Mouse (Mus musculus): ENCODE results near the gene Hoxb9. TPM values are rescaled to one million over a fixed set of nuclear protein-coding genes. Genes with fewer than 3 reads are reported as not detected.
A peak's percentile ranks its signal among the peaks of the same experiment; 100 is the strongest.

The Hoxb9 gene
- polyA plus RNA-seq, 1 experiment = 0.77 TPM

GRCm38 (mm10) chr11:96254221-96254620 is 17.0 kb upstream of the Hoxb9 start:
- no peak overlapping the region for H3K4me3 ChIP-seq (replicated peaks; ENCODE audit: control insufficient read depth, low read depth, low read length)
- H3K4me1 ChIP-seq (ENCODE audit: control insufficient read depth, insufficient read depth, low read length) = no peaks in the 10 kb centered on the region
- WGBS = 6% methylated on average over 11 of the region's 11 CpGs
- H3K27ac ChIP-seq (ENCODE audit: control insufficient read depth, insufficient read depth, low read depth, low read length, poor library complexity) = no peak overlapping the region
- TF ChIP-seq POLR2A (IDR thresholded peaks at IDR 0.05; ENCODE audit: borderline replicate concordance, control insufficient read depth, low read depth, low read length) (no peak), CTCF (IDR thresholded peaks at IDR 0.05; ENCODE audit: control insufficient read depth, insufficient read depth, low read length) (no peak)

- no peak overlapping the region for H3K27ac ChIP-seq (ENCODE audit: control insufficient read depth, insufficient read depth, low read depth, low read length, poor library complexity)
- H3K4me3 ChIP-seq (replicated peaks; ENCODE audit: control insufficient read depth, low read depth, low read length) = no peak overlapping the region
- WGBS = 3% methylated on average over 39 of the region's 39 CpGs
- TF ChIP-seq CTCF (IDR thresholded peaks at IDR 0.05; ENCODE audit: control insufficient read depth, insufficient read depth, low read length) = no peak
- TF ChIP-seq POLR2A (IDR thresholded peaks at IDR 0.05; ENCODE audit: borderline replicate concordance, control insufficient read depth, low read depth, low read length) = no peak
- no peaks in the 10 kb centered on the region for H3K4me1 ChIP-seq (ENCODE audit: control insufficient read depth, insufficient read depth, low read length)
These were observed 15.9 kb upstream of the Hoxb9 start for GRCm38 (mm10) chr11:96255111-96255995.

GRCm38 (mm10) chr11:96255996-96256445 is 15.2 kb upstream of the Hoxb9 start:
- 23% methylated on average over 14 of the region's 14 CpGs for whole genome bisulfite sequencing
- Histone ChIP-seq H3K4me1 (ENCODE audit: control insufficient read depth, insufficient read depth, low read length) (no peaks in the 10 kb centered on the region), H3K27ac (ENCODE audit: control insufficient read depth, insufficient read depth, low read depth, low read length, poor library complexity) (no peak overlapping the region), H3K4me3 (replicated peaks; ENCODE audit: control insufficient read depth, low read depth, low read length) (no peak overlapping the region)
- TF ChIP-seq CTCF (IDR thresholded peaks at IDR 0.05; ENCODE audit: control insufficient read depth, insufficient read depth, low read length) = no peak
- TF ChIP-seq POLR2A (IDR thresholded peaks at IDR 0.05; ENCODE audit: borderline replicate concordance, control insufficient read depth, low read depth, low read length) = no peak

GRCm38 (mm10) chr11:96257141-96257540 is 14.1 kb upstream of the Hoxb9 start:
- Histone ChIP-seq H3K27ac (ENCODE audit: control insufficient read depth, insufficient read depth, low read depth, low read length, poor library complexity) (no peak overlapping the region), H3K4me1 (ENCODE audit: control insufficient read depth, insufficient read depth, low read length) (no peaks in the 10 kb centered on the region), H3K4me3 (replicated peaks; ENCODE audit: control insufficient read depth, low read depth, low read length) (no peak overlapping the region)
- WGBS = 41% methylated on average over 2 of the region's 2 CpGs
- no peak for TF ChIP-seq CTCF (IDR thresholded peaks at IDR 0.05; ENCODE audit: control insufficient read depth, insufficient read depth, low read length)
- no peak for TF ChIP-seq POLR2A (IDR thresholded peaks at IDR 0.05; ENCODE audit: borderline replicate concordance, control insufficient read depth, low read depth, low read length)

- TF ChIP-seq CTCF (IDR thresholded peaks at IDR 0.05; ENCODE audit: control insufficient read depth, insufficient read depth, low read length) = no peak
- no peak for TF ChIP-seq POLR2A (IDR thresholded peaks at IDR 0.05; ENCODE audit: borderline replicate concordance, control insufficient read depth, low read depth, low read length)
- Histone ChIP-seq H3K4me1 (ENCODE audit: control insufficient read depth, insufficient read depth, low read length) (no peaks in the 10 kb centered on the region), H3K27ac (ENCODE audit: control insufficient read depth, insufficient read depth, low read depth, low read length, poor library complexity) (no peak overlapping the region), H3K4me3 (replicated peaks; ENCODE audit: control insufficient read depth, low read depth, low read length) (no peak overlapping the region)
- 54% methylated on average over 2 of the region's 2 CpGs for WGBS
These were observed 12.2 kb upstream of the Hoxb9 start for GRCm38 (mm10) chr11:96259038-96259437.

- Histone ChIP-seq H3K27ac (ENCODE audit: control insufficient read depth, insufficient read depth, low read depth, low read length, poor library complexity) (no peak overlapping the region), H3K4me3 (replicated peaks; ENCODE audit: control insufficient read depth, low read depth, low read length) (no peak overlapping the region), H3K4me1 (ENCODE audit: control insufficient read depth, insufficient read depth, low read length) (no peaks in the 10 kb centered on the region)
- WGBS = 10% methylated on average over 1 of the region's 1 CpGs
- TF ChIP-seq CTCF (IDR thresholded peaks at IDR 0.05; ENCODE audit: control insufficient read depth, insufficient read depth, low read length) = no peak
- TF ChIP-seq POLR2A (IDR thresholded peaks at IDR 0.05; ENCODE audit: borderline replicate concordance, control insufficient read depth, low read depth, low read length) = no peak
These were observed 11.7 kb upstream of the Hoxb9 start for GRCm38 (mm10) chr11:96259511-96259910.

- WGBS = 32% methylated on average over 23 of the region's 23 CpGs
- Histone ChIP-seq H3K4me1 (ENCODE audit: control insufficient read depth, insufficient read depth, low read length) (no peaks in the 10 kb centered on the region), H3K4me3 (replicated peaks; ENCODE audit: control insufficient read depth, low read depth, low read length) (no peak overlapping the region), H3K27ac (ENCODE audit: control insufficient read depth, insufficient read depth, low read depth, low read length, poor library complexity) (no peak overlapping the region)
- TF ChIP-seq CTCF (IDR thresholded peaks at IDR 0.05; ENCODE audit: control insufficient read depth, insufficient read depth, low read length) (no peak), POLR2A (IDR thresholded peaks at IDR 0.05; ENCODE audit: borderline replicate concordance, control insufficient read depth, low read depth, low read length) (no peak)
These were observed 10.8 kb upstream of the Hoxb9 start for GRCm38 (mm10) chr11:96260310-96260970.

GRCm38 (mm10) chr11:96261323-96261890 is 9.8 kb upstream of the Hoxb9 start:
- WGBS = 10% methylated on average over 24 of the region's 24 CpGs
- peak; percentile 77 for TF ChIP-seq CTCF (IDR thresholded peaks at IDR 0.05; ENCODE audit: control insufficient read depth, insufficient read depth, low read length)
- TF ChIP-seq POLR2A (IDR thresholded peaks at IDR 0.05; ENCODE audit: borderline replicate concordance, control insufficient read depth, low read depth, low read length) = no peak
- no peak overlapping the region for H3K4me3 ChIP-seq (replicated peaks; ENCODE audit: control insufficient read depth, low read depth, low read length)
- H3K27ac ChIP-seq (ENCODE audit: control insufficient read depth, insufficient read depth, low read depth, low read length, poor library complexity) = no peak overlapping the region
- no peaks in the 10 kb centered on the region for H3K4me1 ChIP-seq (ENCODE audit: control insufficient read depth, insufficient read depth, low read length)
